26 mouse cellular contexts compared by ENCODE assay signal in the genomic region with DNA sequence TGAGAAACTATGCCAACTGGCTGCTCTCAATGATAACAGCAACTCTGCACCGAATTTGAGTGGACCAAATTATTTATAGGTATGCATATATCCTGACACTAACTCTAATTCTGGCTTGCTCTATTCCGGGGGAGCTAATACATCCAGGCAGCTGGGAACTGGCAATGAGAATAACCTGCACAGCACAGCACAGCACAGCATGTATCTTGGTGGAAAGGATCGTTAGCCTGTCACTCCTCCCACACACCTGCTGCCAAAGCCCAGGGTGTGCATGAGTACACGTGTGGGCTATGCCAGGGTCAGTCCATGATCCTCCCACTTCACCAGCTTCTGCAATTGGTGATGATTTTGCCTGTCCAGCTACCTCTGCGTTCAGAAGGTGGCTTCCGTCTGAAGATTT. TPM values are rescaled to one million over a fixed set of nuclear protein-coding genes. Genes with fewer than 3 reads are reported as not detected.
DNase-seq lines count a peak whose midpoint lies in the region; ATAC-seq lines count a peak whose summit lies in the region.
"Had no signal": no experiment of that assay in that cellular context is flagged by ENCODE, and none has a peak within 500 bp of the region (broad histone marks: within the 10 kb centered on the region; RNA-seq: fewer than 3 reads in every experiment).

No protein-coding gene starts in this region.

- H3K9ac ChIP-seq in liver, embryonic 11.5 days (ENCODE audit: low read depth, low read length), result no peak overlapping the region
- no peak overlapping the region for H3K9ac ChIP-seq in hindbrain, embryonic 14.5 days
- H3K9ac ChIP-seq: forebrain, embryonic 12.5 days; limb, embryonic 15.5 days; midbrain, embryonic 13.5 days; neural tube, embryonic 12.5 days had no signal

- no peaks in the 10 kb centered on the region for H3K27me3 ChIP-seq in liver, embryonic 11.5 days (replicated peaks; ENCODE audit: control insufficient read depth, insufficient read depth, low read length)
- H3K27me3 ChIP-seq in hindbrain, embryonic 14.5 days (ENCODE audit: control insufficient read depth, insufficient read depth, low read length), result no peaks in the 10 kb centered on the region
- H3K27me3 ChIP-seq: forebrain, embryonic 12.5 days; limb, embryonic 15.5 days; midbrain, embryonic 13.5 days; neural tube, embryonic 12.5 days had no signal

- peak; percentile 66 for DNase-seq in layer of hippocampus, adult 11-12 months (ENCODE audit: low spot score)
- no peak for DNase-seq in layer of hippocampus, postnatal 10 days (ENCODE audit: low spot score in 2 of 2)
- peak; percentile 45 to 70 for DNase-seq in frontal cortex, adult 2 months (ENCODE audit: extremely low spot score in 1 of 2, low spot score in 1 of 2)
- peak; percentile 38 for DNase-seq in layer of hippocampus, adult 9-10 months (ENCODE audit: low spot score)
- DNase-seq in left cerebral cortex, postnatal 36 days (ENCODE audit: low spot score in 2 of 2), result peak; percentile 55 to 69
- no peak for DNase-seq in liver, embryonic 11.5 days (ENCODE audit: low spot score)
- no peak for DNase-seq in hindbrain, embryonic 14.5 days (ENCODE audit: low spot score)
- DNase-seq: B cell, adult 2 months; cerebellum, adult 11 months; heart, postnatal 10 days; kidney, adult 18-20 months; kidney, postnatal 10 days; lung, postnatal 10 days had no signal

- no peak for ATAC-seq in liver, embryonic 11.5 days (replicated peaks; ENCODE audit: low FRiP score)
- no peak for ATAC-seq in CD4-positive, CD25-positive, alpha-beta regulatory T cell, adult 4 months
- no peak for ATAC-seq in hindbrain, embryonic 14.5 days (ENCODE audit: low FRiP score)
- ATAC-seq: midbrain, embryonic 13.5 days had no signal

- no peaks in the 10 kb centered on the region for H3K9me3 ChIP-seq in liver, embryonic 11.5 days (ENCODE audit: control insufficient read depth, low read length)
- H3K9me3 ChIP-seq in hindbrain, embryonic 14.5 days (ENCODE audit: control insufficient read depth, low read length), result no peaks in the 10 kb centered on the region
- H3K9me3 ChIP-seq: forebrain, embryonic 12.5 days; limb, embryonic 15.5 days; midbrain, embryonic 13.5 days; neural tube, embryonic 12.5 days had no signal

- no peaks in the 10 kb centered on the region for H3K36me3 ChIP-seq in liver, embryonic 11.5 days (ENCODE audit: control insufficient read depth, insufficient read depth, low read length)
- no peaks in the 10 kb centered on the region for H3K36me3 ChIP-seq in hindbrain, embryonic 14.5 days (replicated peaks; ENCODE audit: control insufficient read depth, insufficient read depth)
- H3K36me3 ChIP-seq: forebrain, embryonic 12.5 days; limb, embryonic 15.5 days; midbrain, embryonic 13.5 days; neural tube, embryonic 12.5 days had no signal

- no peak overlapping the region for H3K4me3 ChIP-seq in liver, embryonic 11.5 days (ENCODE audit: low read depth, low read length)
- no peak overlapping the region for H3K4me3 ChIP-seq in hindbrain, embryonic 14.5 days (replicated peaks; ENCODE audit: low read length)
- H3K4me3 ChIP-seq: forebrain, embryonic 12.5 days; left cerebral cortex, adult 2 months; limb, embryonic 15.5 days; midbrain, embryonic 13.5 days; neural tube, embryonic 12.5 days had no signal

- intact Hi-C loops in left cerebral cortex, postnatal 36 days (cut with DNase I), result no loop called here

- H3K4me2 ChIP-seq in liver, embryonic 11.5 days, result no peak overlapping the region
- no peak overlapping the region for H3K4me2 ChIP-seq in hindbrain, embryonic 14.5 days (replicated peaks)
- H3K4me2 ChIP-seq: forebrain, embryonic 12.5 days; heart, embryonic 11.5 days; limb, embryonic 15.5 days; midbrain, embryonic 13.5 days; neural tube, embryonic 12.5 days had no signal

- no peaks in the 10 kb centered on the region for H3K4me1 ChIP-seq in liver, embryonic 11.5 days (replicated peaks; ENCODE audit: control insufficient read depth, insufficient read depth, low read length)
- no peaks in the 10 kb centered on the region for H3K4me1 ChIP-seq in hindbrain, embryonic 14.5 days (replicated peaks; ENCODE audit: control insufficient read depth, insufficient read depth, low read length)
- H3K4me1 ChIP-seq: forebrain, embryonic 12.5 days; limb, embryonic 15.5 days; midbrain, embryonic 13.5 days; neural tube, embryonic 12.5 days had no signal

- WGBS in liver, embryonic 11.5 days, result 77% methylated on average over 6 of the region's 6 CpGs
- WGBS in hindbrain, embryonic 14.5 days, result 68% methylated on average over 6 of the region's 6 CpGs

- H3K27ac ChIP-seq in liver, embryonic 11.5 days (ENCODE audit: low read depth, low read length), result no peak overlapping the region
- no peak overlapping the region for H3K27ac ChIP-seq in hindbrain, embryonic 14.5 days
- H3K27ac ChIP-seq: forebrain, embryonic 12.5 days; left cerebral cortex, adult 2 months; limb, embryonic 15.5 days; midbrain, embryonic 13.5 days; neural tube, embryonic 12.5 days had no signal

RNA-seq across cellular contexts. Expression of a gene that starts 8.0 kb away (rescaled TPM):
- 10 to 100 TPM; 33.2 to 35.0 TPM for total RNA-seq in layer of hippocampus, postnatal 10 days (2021)
- polyA plus RNA-seq in frontal cortex, adult 2 months (2012; rRNA removed), result 11.8 and 13.4 TPM in 2 replicates
- 10 to 100 TPM; 24.9 to 28.5 TPM for total RNA-seq in left cerebral cortex, postnatal 36 days (2021)
- not detected in 2 replicates for polyA plus RNA-seq in liver, embryonic 11.5 days (2014; fragmentation: Nextera tagmentation; extraction: Ambion mirVana)
- polyA plus RNA-seq in CD4-positive, CD25-positive, alpha-beta regulatory T cell, adult 4 months (2017; shearing (Covaris generic)), result not detected
- polyA plus RNA-seq in hindbrain, embryonic 14.5 days (2014; fragmentation: Nextera tagmentation; extraction: Ambion mirVana), result 29.7 and 32.1 TPM in 2 replicates
- total RNA-seq: gastrocnemius, postnatal 4 days; heart, postnatal 10 days; megakaryocyte progenitor cell, adult 5-6 weeks had no signal
- polyA plus RNA-seq: heart, embryonic 11.5 days had no signal

RNA-seq across cellular contexts. Expression of a gene that starts 10.7 kb away (rescaled TPM):
- not detected for total RNA-seq in layer of hippocampus, postnatal 10 days (2021)
- not detected in 2 replicates for polyA plus RNA-seq in frontal cortex, adult 2 months (2012; rRNA removed)
- total RNA-seq in left cerebral cortex, postnatal 36 days (2021), result not detected
- polyA plus RNA-seq in liver, embryonic 11.5 days (2014; fragmentation: Nextera tagmentation; extraction: Ambion mirVana), result not detected in 2 replicates
- not detected for polyA plus RNA-seq in CD4-positive, CD25-positive, alpha-beta regulatory T cell, adult 4 months (2017; shearing (Covaris generic))
- polyA plus RNA-seq in hindbrain, embryonic 14.5 days (2014; fragmentation: Nextera tagmentation; extraction: Ambion mirVana), result not detected in 2 replicates
- total RNA-seq: adrenal gland, adult 18-20 months; gastrocnemius, postnatal 4 days; heart, postnatal 10 days; left cerebral cortex, adult 2 months; megakaryocyte progenitor cell, adult 5-6 weeks had no signal
- polyA plus RNA-seq: forebrain, embryonic 12.5 days; heart, embryonic 11.5 days; hindbrain, embryonic 11.5 days; limb, embryonic 15.5 days; liver, embryonic 16.5 days; midbrain, embryonic 13.5 days; neural tube, embryonic 12.5 days; stomach, embryonic 16.5 days had no signal

RNA-seq across cellular contexts. Expression of a gene that starts 36.0 kb away (rescaled TPM):
- total RNA-seq in layer of hippocampus, postnatal 10 days (2021), result not detected
- not detected in 2 replicates for polyA plus RNA-seq in frontal cortex, adult 2 months (2012; rRNA removed)
- not detected for total RNA-seq in left cerebral cortex, postnatal 36 days (2021)
- polyA plus RNA-seq in liver, embryonic 11.5 days (2014; fragmentation: Nextera tagmentation; extraction: Ambion mirVana), result not detected in 2 replicates
- polyA plus RNA-seq in CD4-positive, CD25-positive, alpha-beta regulatory T cell, adult 4 months (2017; shearing (Covaris generic)), result under 1 TPM in 1 of 2 experiments, not detected in 1; 0.31 TPM
- 0.19 and 0.20 TPM in 2 replicates for polyA plus RNA-seq in hindbrain, embryonic 14.5 days (2014; fragmentation: Nextera tagmentation; extraction: Ambion mirVana)
- total RNA-seq: adrenal gland, adult 18-20 months; gastrocnemius, postnatal 4 days; heart, postnatal 10 days; left cerebral cortex, adult 2 months had no signal
- polyA plus RNA-seq: forebrain, embryonic 12.5 days; hindbrain, embryonic 11.5 days; liver, embryonic 16.5 days; midbrain, embryonic 13.5 days; neural tube, embryonic 12.5 days had no signal

Comparison
In these comparisons a context has a peak if more than half of its experiments do, and no peak if none do; other contexts are left out.
1. DNase-seq: peak in layer of hippocampus, adult 11-12 months (single experiment), frontal cortex, adult 2 months (2 of 2), layer of hippocampus, adult 9-10 months (single experiment) and left cerebral cortex, postnatal 36 days (2 of 2); none in layer of hippocampus, postnatal 10 days (0 of 2), liver, embryonic 11.5 days (single experiment) and hindbrain, embryonic 14.5 days (single experiment).
2. RNA of a gene that starts 8.0 kb away (polyA plus RNA-seq): 29.7 to 32.1 TPM in hindbrain, embryonic 14.5 days and 11.8 to 13.4 TPM in frontal cortex, adult 2 months; not detected in liver, embryonic 11.5 days and not detected in CD4-positive, CD25-positive, alpha-beta regulatory T cell, adult 4 months; every median in the first group is over 10 times any median in the second.